Mouse (Mus musculus): Measurements from ENCODE around the gene Itpr2. TPM values are rescaled to one million over a fixed set of nuclear protein-coding genes. Genes with fewer than 3 reads are reported as not detected.

Gene Itpr2
- total RNA-seq, 2 experiments from 2014 or later = 23.3 to 31.0 TPM

- intact Hi-C loops (cut with DNase I) = no loop called here
- no peak for DNase-seq
Measured at GRCm38 (mm10) chr6:146136646-146137045, 365.4 kb downstream of the Itpr2 start.

- no peak for DNase-seq
- intact Hi-C loops (cut with DNase I) = no loop called here
Measured at GRCm38 (mm10) chr6:146136244-146136643, 365.8 kb downstream of the Itpr2 start.

GRCm38 (mm10) chr6:146135291-146135690 is 366.7 kb downstream of the Itpr2 start:
- no peak for DNase-seq
- intact Hi-C loops (cut with DNase I) = no loop called here

DNA sequence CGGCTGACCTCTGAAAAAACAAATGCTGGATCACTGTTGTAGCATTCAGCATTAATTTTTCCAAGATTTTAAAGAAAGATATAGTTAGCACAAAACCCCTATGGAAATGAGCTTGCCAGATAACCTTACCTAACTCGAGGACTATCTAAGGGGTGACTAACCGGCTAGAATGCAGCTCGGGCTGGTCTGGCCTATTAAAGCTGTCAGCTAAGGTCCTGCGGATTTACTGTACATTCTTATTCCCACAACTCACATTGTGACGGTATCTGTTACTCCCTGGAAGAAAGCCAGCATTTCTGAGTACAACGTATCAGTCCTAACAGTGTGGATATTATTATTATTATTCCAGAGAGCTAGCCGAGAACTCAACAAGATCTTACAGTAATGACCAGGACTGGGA is 368.1 kb downstream of the Itpr2 start:
- intact Hi-C loops (cut with DNase I) = no loop called here
- DNase-seq = no peak

DNA sequence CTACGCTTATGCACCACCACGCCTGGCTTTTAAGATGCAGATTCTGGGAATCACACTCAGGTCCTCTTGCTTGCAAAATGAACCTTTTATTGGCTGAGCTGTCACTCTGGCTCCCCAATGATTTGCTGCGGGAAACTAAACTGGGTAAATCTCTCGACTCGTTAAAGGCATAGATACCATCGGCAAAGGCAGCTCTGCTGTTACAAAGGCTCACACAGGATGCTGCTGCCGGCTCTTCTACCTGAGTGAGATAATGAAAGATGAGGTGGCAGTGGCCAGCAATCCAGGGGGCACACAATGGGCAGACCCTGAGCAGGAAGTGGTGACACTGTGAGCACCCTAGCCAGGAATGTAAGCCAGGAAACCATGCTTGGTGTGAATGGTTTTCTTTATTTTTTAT is 373.0 kb downstream of the Itpr2 start:
- DNase-seq = no peak

DNA sequence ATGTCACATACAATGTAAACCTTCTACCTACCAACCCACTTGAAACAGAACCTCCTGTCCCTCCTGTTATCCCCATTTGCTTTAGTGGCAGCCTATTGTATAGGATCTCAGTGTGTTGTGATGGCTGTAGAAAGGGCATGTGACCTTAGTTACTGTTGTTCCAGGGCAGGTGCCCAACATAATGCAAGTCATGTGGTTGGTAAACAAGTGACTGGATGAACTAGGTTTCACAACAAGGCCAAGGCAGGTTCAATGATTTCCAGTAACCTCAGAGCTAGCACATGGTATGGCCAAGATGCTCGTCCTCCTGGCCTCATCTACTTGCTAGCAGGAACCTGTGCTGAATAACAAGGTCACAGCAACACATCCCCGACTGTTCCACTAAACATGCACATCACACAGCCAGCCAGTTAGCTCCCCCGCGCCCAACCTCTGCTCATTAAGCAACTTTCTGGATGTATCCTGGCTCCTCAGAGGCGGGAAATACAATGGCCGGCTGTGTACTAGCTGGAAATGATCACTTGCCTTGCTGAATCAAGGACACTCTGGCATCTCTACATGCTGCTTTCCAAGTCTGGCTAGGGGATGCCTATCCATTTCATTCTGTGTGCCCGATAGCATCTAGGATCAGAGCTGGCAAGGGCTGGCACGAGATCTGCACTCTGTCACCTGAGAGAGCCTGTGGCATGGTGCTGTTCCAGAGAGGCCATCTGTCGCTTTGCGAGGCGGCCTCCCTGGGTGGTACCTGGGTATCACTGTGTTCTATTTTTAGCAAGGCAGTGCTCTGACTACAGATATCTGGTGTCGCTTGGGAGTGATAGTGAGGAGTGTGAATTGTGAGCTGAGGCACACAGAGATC is 375.0 kb downstream of the Itpr2 start:
- DNase-seq = peak in 1 of 2 experiments; percentile 26

More for the DNA sequence above, 373.0 kb downstream of the Itpr2 start:
- intact Hi-C loops (cut with DNase I) = no loop called here

GRCm38 (mm10) chr6:146125621-146126020 is 376.4 kb downstream of the Itpr2 start:
- DNase-seq = no peak
- intact Hi-C loops (cut with DNase I) = no loop called here

More for the DNA sequence above, 375.0 kb downstream of the Itpr2 start:
- intact Hi-C loops (cut with DNase I) = no loop called here

GRCm38 (mm10) chr6:146124479-146124878 is 377.5 kb downstream of the Itpr2 start:
- no peak for DNase-seq
- intact Hi-C loops (cut with DNase I) = no loop called here

- DNase-seq = no peak
- intact Hi-C loops (cut with DNase I) = no loop called here
Measured at GRCm38 (mm10) chr6:146123656-146124055, 378.4 kb downstream of the Itpr2 start.

GRCm38 (mm10) chr6:146120172-146120571 is 381.9 kb downstream of the Itpr2 start:
- intact Hi-C loops (cut with DNase I) = no loop called here

GRCm38 (mm10) chr6:146114731-146115302 is 387.2 kb downstream of the Itpr2 start:
- intact Hi-C loops (cut with DNase I) = no loop called here

More at GRCm38 (mm10) chr6:146120172-146120571, 381.9 kb downstream of the Itpr2 start:
- DNase-seq = no peak

DNA sequence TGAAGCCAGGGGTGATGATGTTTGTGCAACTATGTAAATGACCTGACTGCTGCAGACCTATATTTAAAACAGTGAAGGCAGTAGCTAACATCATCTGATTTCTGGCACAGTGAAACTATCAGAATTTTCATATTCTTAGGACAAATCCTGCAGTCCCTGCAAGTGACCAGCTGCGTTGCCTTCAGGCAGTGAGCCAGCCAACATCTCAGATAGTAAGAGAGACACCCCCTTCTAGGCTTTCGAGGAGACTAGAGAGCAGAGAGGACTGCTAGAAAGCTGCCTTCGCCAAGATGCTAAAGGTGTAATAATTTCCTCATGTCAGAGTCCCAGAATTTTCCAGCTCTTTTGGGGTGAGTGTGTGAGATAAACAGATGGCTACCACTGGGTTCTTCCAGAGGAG is 388.0 kb downstream of the Itpr2 start:
- intact Hi-C loops (cut with DNase I) = no loop called here
- DNase-seq = no peak

More at GRCm38 (mm10) chr6:146114731-146115302, 387.2 kb downstream of the Itpr2 start:
- no peak for DNase-seq

DNA sequence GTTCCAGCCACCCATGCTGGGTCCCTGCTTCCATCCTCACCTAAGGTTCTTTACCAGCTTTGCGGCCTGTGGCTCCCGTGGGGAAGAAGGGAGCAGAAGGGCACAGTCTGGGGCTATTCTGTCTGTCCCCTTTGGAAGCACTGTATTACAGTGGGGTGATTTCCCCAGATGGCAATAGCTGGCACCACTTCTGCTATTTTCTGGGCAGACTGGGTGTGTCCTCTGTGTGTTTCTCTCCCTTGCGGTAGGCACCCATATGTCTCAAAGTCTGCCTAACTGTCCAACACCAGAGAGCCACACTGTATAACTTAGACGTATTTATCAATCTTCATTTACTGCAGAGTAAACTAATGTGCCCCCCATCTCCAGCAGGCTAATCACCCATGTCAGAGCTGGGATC is 388.9 kb downstream of the Itpr2 start:
- intact Hi-C loops (cut with DNase I) = no loop called here
- DNase-seq = no peak

- intact Hi-C loops (cut with DNase I) = no loop called here
Measured at GRCm38 (mm10) chr6:146112211-146112610, 389.8 kb downstream of the Itpr2 start.

GRCm38 (mm10) chr6:146111781-146112180 is 390.2 kb downstream of the Itpr2 start:
- DNase-seq = no peak
- intact Hi-C loops (cut with DNase I) = no loop called here

More at GRCm38 (mm10) chr6:146112211-146112610, 389.8 kb downstream of the Itpr2 start:
- no peak for DNase-seq

- intact Hi-C loops (cut with DNase I) = no loop called here
- no peak for DNase-seq
Measured at GRCm38 (mm10) chr6:146110832-146111741, 390.9 kb downstream of the Itpr2 start.

- intact Hi-C loops (cut with DNase I) = no loop called here
- DNase-seq = no peak
Measured at GRCm38 (mm10) chr6:146110425-146110824, 391.6 kb downstream of the Itpr2 start.

GRCm38 (mm10) chr6:146108695-146109094 is 393.3 kb downstream of the Itpr2 start:
- no peak for DNase-seq
- intact Hi-C loops (cut with DNase I) = no loop called here

DNA sequence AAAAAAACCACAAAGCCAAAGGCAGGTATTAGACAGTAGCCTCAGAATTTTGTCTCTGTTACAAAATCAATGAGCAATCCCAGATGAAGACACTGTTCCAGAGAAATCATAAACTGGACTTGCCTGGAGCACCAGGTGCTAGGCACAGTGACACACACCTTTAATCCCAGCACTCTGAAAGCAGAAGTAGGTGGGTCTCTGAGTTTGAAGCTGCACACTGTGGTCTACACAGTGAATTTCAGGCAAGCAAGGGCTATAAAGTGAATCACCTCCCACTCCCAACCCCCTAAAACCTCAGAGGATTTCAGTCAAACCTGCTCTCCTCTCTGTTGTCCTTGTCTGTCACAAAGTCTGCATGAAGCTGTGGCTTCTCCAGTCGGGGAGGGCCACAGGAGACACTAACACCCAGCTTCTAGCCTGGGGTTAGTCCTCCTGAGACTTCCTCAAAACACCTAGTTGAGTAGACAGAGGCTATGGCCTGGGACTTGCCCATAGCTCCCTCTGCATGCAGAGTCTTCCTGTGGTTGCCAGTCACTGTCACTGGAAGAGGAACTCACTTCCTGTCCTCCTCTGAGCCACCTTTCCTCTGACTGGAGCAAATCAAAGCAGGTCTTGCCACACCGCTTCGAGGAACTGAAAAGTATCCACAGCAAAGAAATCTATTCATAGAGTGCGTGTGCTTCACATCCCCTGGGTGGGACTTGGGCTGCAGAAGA is 394.7 kb downstream of the Itpr2 start:
- intact Hi-C loops (cut with DNase I) = no loop called here

More for the DNA sequence above, 394.7 kb downstream of the Itpr2 start:
- DNase-seq = no peak
